Mouse (Mus musculus): Measurements from ENCODE around the gene Tsn. TPM values are rescaled to one million over a fixed set of nuclear protein-coding genes. Genes with fewer than 3 reads are reported as not detected.

Tsn gene
- polyA plus RNA-seq, 1 experiment from 2014 or later, result 462 TPM

Other genes with a start within 250 kb of the Tsn start
- gene Gm29106, start 135.2 kb downstream of the Tsn start, polyA plus RNA-seq (2015; fragmentation: Nextera tagmentation; extraction: Ambion mirVana), result 0.40 and 0.46 TPM in 2 replicates
- gene Nifk, start 10.1 kb upstream of the Tsn start, polyA plus RNA-seq (2015; fragmentation: Nextera tagmentation; extraction: Ambion mirVana), result 76.1 and 80.8 TPM in 2 replicates
- 135 and 154 TPM in 2 replicates for gene Clasp1, start 77.3 kb upstream of the Tsn start, polyA plus RNA-seq (2015; fragmentation: Nextera tagmentation; extraction: Ambion mirVana)